Mouse (Mus musculus) liver, embryonic 11.5 days (tissue): Measurements from ENCODE around the gene Cspg5. TPM values are rescaled to one million over a fixed set of nuclear protein-coding genes. Genes with fewer than 3 reads are reported as not detected.

Experiments
- ATAC-seq: fragments of 200-750 bp; cut with Nextera tagmentation; replicated peaks from 2 replicates; pipeline ENCODE4 v1.8.0; 2017; ENCODE audit warnings: moderate number of reproducible peaks, mild to moderate bottlenecking, moderate TSS enrichment, moderate library complexity; ENCODE audit not compliant: low FRiP score
- DNase-seq: peaks from one replicate; pipeline ENCODE4 v3.0.0-alpha.2; 2017; ENCODE audit warnings: low spot score
- H3K27ac ChIP-seq: fragments of 300-500 bp; sonication (generic); 2 replicates; pipeline ENCODE4 v1.5.1; 2014; ENCODE audit warnings: mild to moderate bottlenecking, low read depth, low read length, control low read depth
- H3K27me3 ChIP-seq: fragments of 300-500 bp; sonication (generic); replicated peaks from 2 replicates; pipeline ENCODE4 v1.6.1; 2014; ENCODE audit warnings: low read length, mixed read lengths; ENCODE audit not compliant: control insufficient read depth, insufficient read depth
- H3K36me3 ChIP-seq: fragments of 300-500 bp; sonication (generic); 2 replicates; pipeline ENCODE4 v1.6.1; 2014; ENCODE audit warnings: mild to moderate bottlenecking, low read length, moderate library complexity, mixed read lengths; ENCODE audit not compliant: control insufficient read depth, insufficient read depth
- H3K4me1 ChIP-seq: fragments of 300-500 bp; sonication (generic); replicated peaks from 2 replicates; pipeline ENCODE4 v1.6.1; 2014; ENCODE audit warnings: low read length, mixed read lengths; ENCODE audit not compliant: control insufficient read depth, insufficient read depth
- H3K4me2 ChIP-seq: fragments of 300-500 bp; sonication (generic); 2 replicates; pipeline ENCODE4 v1.6.1; 2014; ENCODE audit warnings: mild to moderate bottlenecking, control low read depth, moderate library complexity
- H3K4me3 ChIP-seq: fragments of 300-500 bp; sonication (generic); 2 replicates; pipeline ENCODE4 v1.5.1; 2014; ENCODE audit warnings: low read depth, low read length, control low read depth
- H3K9ac ChIP-seq: fragments of 300-500 bp; sonication (generic); 2 replicates; pipeline ENCODE4 v1.6.1; 2014; ENCODE audit warnings: low read depth, low read length, control low read depth
- H3K9me3 ChIP-seq: fragments of 300-500 bp; sonication (generic); 2 replicates; pipeline ENCODE4 v1.6.1; 2016; ENCODE audit warnings: low read length, inconsistent platforms, mixed read lengths; ENCODE audit not compliant: control insufficient read depth
- WGBS: fragments of 180-500 bp; shearing (Covaris S2); extraction: QIAGEN DNeasy Blood & Tissue Kit; methylation state at CpG from one replicate; pipeline ENCODE4 v1.1.7; 2014; 5-methylcytosine and 5-hydroxymethylcytosine counted together
- polyA plus RNA-seq: library from polyadenylated mRNA; unstranded; fragments of >200 nt; fragmentation: Nextera tagmentation; extraction: Ambion mirVana; gene quantifications from 2 replicates; pipeline ENCODE4 v1.2.1, GENCODE M21; 2014

The Cspg5 gene
- polyA plus RNA-seq, 1 experiment from 2014 or later, result 0.21 TPM

GRCm38 (mm10) chr9:110247049-110247448 lies 3.5 kb downstream of the Cspg5 start:
- no peak for ATAC-seq
- Histone ChIP-seq H3K4me1 (peaks cover 10% of the 10 kb centered on the region), H3K4me2 (no peak overlapping the region), H3K9ac (no peak overlapping the region), H3K36me3 (no peaks in the 10 kb centered on the region), H3K27me3 (peaks cover 40% of the 10 kb centered on the region), H3K9me3 (no peaks in the 10 kb centered on the region), H3K27ac (no peak overlapping the region), H3K4me3 (no peak overlapping the region)
- no peak for DNase-seq
- 79% methylated on average over 10 of the region's 10 CpGs for WGBS

GRCm38 (mm10) chr9:110248861-110249260 lies 5.3 kb downstream of the Cspg5 start:
- H3K27me3 ChIP-seq, result peaks cover 31% of the 10 kb centered on the region

DNA sequence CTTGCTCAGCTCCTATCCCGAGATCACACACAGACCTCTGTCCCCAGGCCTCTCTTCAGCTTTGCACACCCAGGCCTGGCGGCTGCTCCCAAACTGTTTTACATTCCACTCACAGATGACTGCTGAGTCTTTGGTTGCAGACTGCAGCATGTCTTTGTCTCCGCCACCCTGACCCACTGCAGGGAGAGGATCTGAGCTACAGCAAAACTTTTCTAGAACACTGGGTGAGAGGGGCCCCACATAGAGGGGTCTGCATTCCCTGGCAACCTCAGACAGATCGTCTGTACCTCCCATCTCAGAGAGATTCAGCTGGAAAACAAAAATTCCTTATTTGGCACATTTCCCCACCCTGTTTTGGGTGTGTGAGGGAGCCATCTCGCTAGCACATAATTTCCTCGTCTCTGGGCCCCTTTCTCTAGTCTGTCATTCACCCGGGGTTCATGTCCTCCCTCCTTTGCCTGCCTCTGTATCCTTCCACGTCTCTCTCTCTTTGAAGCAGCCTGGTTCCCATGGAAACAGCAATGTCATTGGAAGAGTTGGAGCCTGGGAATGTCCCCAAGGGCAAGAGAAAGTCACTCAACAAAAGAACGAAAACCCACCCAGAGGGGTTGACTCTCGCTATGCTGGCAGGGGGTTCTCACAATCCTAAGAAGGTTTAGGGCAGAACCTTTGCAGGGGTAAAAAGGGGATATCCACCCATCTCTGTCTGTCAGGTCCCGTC lies 6.4 kb downstream of the Cspg5 start:
- Histone ChIP-seq H3K4me2 (no peak overlapping the region), H3K4me1 (peaks cover 7% of the 10 kb centered on the region), H3K4me3 (no peak overlapping the region), H3K9me3 (no peaks in the 10 kb centered on the region), H3K27ac (no peak overlapping the region), H3K27me3 (peaks cover 20% of the 10 kb centered on the region), H3K36me3 (no peaks in the 10 kb centered on the region), H3K9ac (no peak overlapping the region)
- ATAC-seq, result no peak
- 45% methylated on average over 11 of the region's 11 CpGs for WGBS
- no peak for DNase-seq

More at GRCm38 (mm10) chr9:110248861-110249260, 5.3 kb downstream of the Cspg5 start:
- no peaks in the 10 kb centered on the region for H3K36me3 ChIP-seq
- H3K27ac ChIP-seq, result no peak overlapping the region
- no peak overlapping the region for H3K4me2 ChIP-seq
- no peaks in the 10 kb centered on the region for H3K9me3 ChIP-seq
- WGBS, result 80% methylated on average over 2 of the region's 2 CpGs
- no peak for DNase-seq
- ATAC-seq, result no peak
- H3K4me1 ChIP-seq, result peaks cover 10% of the 10 kb centered on the region
- no peak overlapping the region for H3K9ac ChIP-seq
- H3K4me3 ChIP-seq, result no peak overlapping the region

GRCm38 (mm10) chr9:110250776-110251175 lies 7.2 kb downstream of the Cspg5 start:
- Histone ChIP-seq H3K4me2 (no peak overlapping the region), H3K9ac (no peak overlapping the region), H3K4me1 (peaks cover 3% of the 10 kb centered on the region), H3K9me3 (no peaks in the 10 kb centered on the region), H3K27ac (no peak overlapping the region), H3K36me3 (no peaks in the 10 kb centered on the region), H3K4me3 (no peak overlapping the region), H3K27me3 (peaks cover 13% of the 10 kb centered on the region)
- 89% methylated on average over 14 of the region's 14 CpGs for WGBS
- ATAC-seq (no peak), DNase-seq (no peak)

GRCm38 (mm10) chr9:110255407-110256019 lies 11.9 kb downstream of the Cspg5 start:
- Histone ChIP-seq H3K4me3 (no peak overlapping the region), H3K4me1 (no peaks in the 10 kb centered on the region), H3K27ac (no peak overlapping the region), H3K9ac (no peak overlapping the region), H3K4me2 (no peak overlapping the region), H3K27me3 (no peaks in the 10 kb centered on the region), H3K36me3 (no peaks in the 10 kb centered on the region), H3K9me3 (no peaks in the 10 kb centered on the region)
- 79% methylated on average over 15 of the region's 15 CpGs for WGBS
- no peak for ATAC-seq
- no peak for DNase-seq

DNA sequence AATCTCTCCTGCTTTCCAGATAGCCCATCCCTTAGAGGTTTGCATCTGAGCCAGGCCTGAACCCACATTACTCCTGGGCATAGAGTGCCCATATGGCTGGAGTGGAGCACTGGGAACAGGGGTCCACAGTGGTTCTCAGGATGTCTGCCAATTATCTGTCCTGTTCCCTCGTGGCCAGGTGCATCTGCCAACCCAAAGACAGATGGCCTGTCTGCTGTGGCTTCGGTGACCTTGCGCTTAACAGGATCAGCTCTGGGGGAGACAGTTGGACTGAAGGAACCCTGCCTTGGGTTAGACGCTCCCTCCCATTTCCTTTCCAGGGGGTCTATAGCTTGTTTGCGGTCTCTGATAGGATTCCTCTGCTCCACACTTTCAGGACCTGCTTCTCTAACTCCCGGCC lies 15.1 kb downstream of the Cspg5 start:
- ATAC-seq, result no peak
- WGBS, result 72% methylated on average over 6 of the region's 6 CpGs
- no peaks in the 10 kb centered on the region for H3K4me1 ChIP-seq
- no peak for DNase-seq
- no peak overlapping the region for H3K27ac ChIP-seq
- no peaks in the 10 kb centered on the region for H3K9me3 ChIP-seq
- H3K9ac ChIP-seq, result no peak overlapping the region
- H3K36me3 ChIP-seq, result no peaks in the 10 kb centered on the region
- H3K4me2 ChIP-seq, result no peak overlapping the region
- H3K27me3 ChIP-seq, result no peaks in the 10 kb centered on the region
- H3K4me3 ChIP-seq, result no peak overlapping the region

DNA sequence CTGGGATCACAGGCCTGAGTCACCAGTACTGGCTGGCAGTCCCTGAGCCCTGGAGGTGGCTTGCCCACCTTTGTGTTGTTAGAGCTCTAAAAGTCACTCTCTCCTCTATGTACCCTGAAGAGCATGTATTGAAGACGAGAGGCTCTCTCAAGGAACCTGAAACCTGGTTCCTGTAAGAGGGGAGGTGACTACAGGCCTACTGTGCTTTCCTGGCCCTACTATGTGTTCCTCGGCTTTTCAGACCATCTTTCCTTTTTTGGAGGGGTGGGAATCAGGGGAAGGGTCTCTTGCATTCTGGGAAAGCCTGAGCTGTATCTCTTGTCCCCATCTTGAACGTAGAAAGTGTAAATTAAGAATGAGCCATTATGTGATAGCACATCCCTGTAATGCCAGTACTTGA lies 15.5 kb downstream of the Cspg5 start:
- ATAC-seq (no peak), DNase-seq (no peak)
- Histone ChIP-seq H3K4me2 (no peak overlapping the region), H3K4me3 (no peak overlapping the region), H3K9ac (no peak overlapping the region), H3K4me1 (no peaks in the 10 kb centered on the region), H3K9me3 (no peaks in the 10 kb centered on the region), H3K36me3 (no peaks in the 10 kb centered on the region), H3K27me3 (no peaks in the 10 kb centered on the region), H3K27ac (no peak overlapping the region)
- WGBS, result 57% methylated on average over 3 of the region's 3 CpGs

DNA sequence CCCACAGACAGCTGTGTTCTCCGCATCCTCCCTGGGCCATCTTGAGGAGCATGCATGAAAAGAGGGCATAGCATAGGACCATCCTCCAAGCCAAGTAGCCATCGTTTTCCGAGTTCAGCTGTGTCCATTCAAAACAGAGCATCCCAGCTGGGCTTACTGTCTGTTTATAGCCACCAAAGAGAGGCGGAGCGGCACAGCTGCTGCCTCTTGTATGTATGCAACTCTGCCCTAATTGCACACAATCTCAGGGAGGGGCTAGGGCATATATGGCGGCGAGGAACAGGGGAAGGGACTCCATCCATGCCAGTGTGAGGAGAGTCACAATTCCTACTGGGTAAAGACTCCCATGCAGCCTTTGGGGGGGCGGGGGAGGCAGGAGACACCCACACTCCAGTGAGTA lies 19.6 kb downstream of the Cspg5 start:
- Histone ChIP-seq H3K4me2 (no peak overlapping the region), H3K36me3 (no peaks in the 10 kb centered on the region), H3K4me1 (no peaks in the 10 kb centered on the region), H3K27ac (no peak overlapping the region), H3K27me3 (no peaks in the 10 kb centered on the region), H3K4me3 (no peak overlapping the region), H3K9me3 (no peaks in the 10 kb centered on the region), H3K9ac (no peak overlapping the region)
- DNase-seq (no peak), ATAC-seq (no peak)
- WGBS, result 79% methylated on average over 8 of the region's 8 CpGs

DNA sequence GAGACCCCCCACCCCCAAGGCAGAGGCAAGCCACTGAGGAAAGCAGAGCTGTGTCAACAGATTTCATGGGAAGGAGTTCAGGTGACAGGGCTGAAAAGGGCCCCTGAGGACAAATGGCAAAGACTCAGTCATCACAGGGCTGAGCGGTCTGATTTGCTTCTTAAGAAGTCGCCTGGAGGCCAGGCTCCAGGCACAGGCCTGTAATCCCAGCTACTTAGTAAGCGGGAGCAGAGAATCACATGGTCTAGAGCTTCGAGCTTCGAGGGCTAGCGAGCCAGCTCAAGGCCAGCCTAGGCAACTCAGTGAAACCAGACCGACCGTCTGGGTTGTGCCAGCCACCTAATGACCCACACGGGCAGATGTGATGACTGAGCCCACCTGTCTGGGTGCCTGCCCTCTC lies 21.4 kb downstream of the Cspg5 start:
- Histone ChIP-seq H3K36me3 (no peaks in the 10 kb centered on the region), H3K4me2 (no peak overlapping the region), H3K9ac (no peak overlapping the region), H3K27ac (no peak overlapping the region), H3K9me3 (no peaks in the 10 kb centered on the region), H3K27me3 (no peaks in the 10 kb centered on the region), H3K4me3 (no peak overlapping the region), H3K4me1 (no peaks in the 10 kb centered on the region)
- 85% methylated on average over 9 of the region's 9 CpGs for WGBS
- ATAC-seq, result no peak
- DNase-seq, result no peak
